In genomic region chr2:172214336-172214735, GRCm38 (mm10) we compare ENCODE assay signal across 30 mouse cellular contexts. TPM values are rescaled to one million over a fixed set of nuclear protein-coding genes. Genes with fewer than 3 reads are reported as not detected.
"Had no signal": no experiment of that assay in that cellular context is flagged by ENCODE, and none has a peak within 500 bp of the region (broad histone marks: within the 10 kb centered on the region; RNA-seq: fewer than 3 reads in every experiment).

No protein-coding gene starts in this region.

- H3K4me3 ChIP-seq: gastrocnemius, adult 2 months; heart, adult 2 months; heart, embryonic 12.5 days; hindbrain, embryonic 10.5 days; hindbrain, embryonic 12.5 days; intestine, embryonic 15.5 days; layer of hippocampus, adult 2 months; left cerebral cortex, adult 2 months; limb, embryonic 10.5 days; limb, embryonic 12.5 days; liver, embryonic 13.5 days had no signal

- H3K9me3 ChIP-seq: heart, embryonic 12.5 days; hindbrain, embryonic 10.5 days; hindbrain, embryonic 12.5 days; intestine, embryonic 15.5 days; limb, embryonic 10.5 days; limb, embryonic 12.5 days; liver, embryonic 13.5 days had no signal

- ATAC-seq: hindbrain, embryonic 16.5 days; inflammation-experienced regulatory T-cells, adult 6 months had no signal

- DNase-seq: gastrocnemius, adult 2 months; gastrocnemius, postnatal 10 days; gastrocnemius, postnatal 25 days; heart, adult 2 months; heart, postnatal 14 days; heart, postnatal 4 days; kidney, adult 18-20 months; kidney, adult 8-10 months; kidney, postnatal 10 days; kidney, postnatal 25 days; kidney, postnatal 4 days; liver; liver, embryonic 13.5 days had no signal

- H3K36me3 ChIP-seq: heart, embryonic 12.5 days; hindbrain, embryonic 10.5 days; hindbrain, embryonic 12.5 days; intestine, embryonic 15.5 days; limb, embryonic 10.5 days; limb, embryonic 12.5 days; liver, embryonic 13.5 days had no signal

- H3K27me3 ChIP-seq: heart, embryonic 12.5 days; hindbrain, embryonic 12.5 days; intestine, embryonic 15.5 days; limb, embryonic 12.5 days; liver, embryonic 13.5 days had no signal

- H3K4me1 ChIP-seq: heart, embryonic 12.5 days; hindbrain, embryonic 10.5 days; hindbrain, embryonic 12.5 days; intestine, embryonic 15.5 days; limb, embryonic 12.5 days; liver, embryonic 13.5 days had no signal

RNA-seq across cellular contexts. Expression of gene Mc3r, which starts 34.0 kb away (rescaled TPM):
- total RNA-seq: gastrocnemius, adult 2 months; gastrocnemius, postnatal 10 days; gastrocnemius, postnatal 25 days; gastrocnemius, postnatal 4 days; granulocyte monocyte progenitor cell, adult 5-6 weeks; heart, adult 2 months; heart, postnatal 14 days; heart, postnatal 4 days; layer of hippocampus, adult 2 months had no signal
- polyA plus RNA-seq: heart, adult 2 months; heart, embryonic 12.5 days; heart, embryonic 14.5 days; heart, embryonic 16.5 days; hindbrain, embryonic 10.5 days; hindbrain, embryonic 12.5 days; inflammation-experienced regulatory T-cells, adult 6 months; intestine, embryonic 15.5 days; intestine, postnatal 0 days; kidney, embryonic 14.5 days; kidney, embryonic 16.5 days; limb, embryonic 10.5 days; limb, embryonic 12.5 days had no signal
